Mouse (Mus musculus): Measurements from ENCODE around the gene Mapk11. TPM values are rescaled to one million over a fixed set of nuclear protein-coding genes. Genes with fewer than 3 reads are reported as not detected.

The Mapk11 gene
- polyA plus RNA-seq, 1 experiment from 2014 or later = 13.3 TPM

GRCm38 (mm10) chr15:89179630-89179964, 30.2 kb upstream of the Mapk11 start:
- peak overlapping the region; percentile 63 for H3K4me2 ChIP-seq
- H3K27me3 ChIP-seq (ENCODE audit: insufficient read depth, low read length) = no peaks in the 10 kb centered on the region
- ATAC-seq (ENCODE audit: insufficient read depth) = no peak
- no peaks in the 10 kb centered on the region for H3K9me3 ChIP-seq (ENCODE audit: low read depth, low read length)
- peak overlapping the region; percentile 87 for H3K9ac ChIP-seq
- peak overlapping the region; percentile 90 for H3K27ac ChIP-seq (ENCODE audit: low read depth)
- H3K4me1 ChIP-seq (ENCODE audit: insufficient read depth) = peaks cover 39% of the 10 kb centered on the region
- 2% methylated on average over 6 of the region's 6 CpGs for WGBS
- peak overlapping the region; percentile 79 for H3K4me3 ChIP-seq (ENCODE audit: low read depth, low read length)
- peak; percentile 40 for DNase-seq
- no peaks in the 10 kb centered on the region for H3K36me3 ChIP-seq (ENCODE audit: insufficient read depth)
- no peak for TF ChIP-seq CTCF (IDR thresholded peaks at IDR 0.05; ENCODE audit: low read depth)

DNA sequence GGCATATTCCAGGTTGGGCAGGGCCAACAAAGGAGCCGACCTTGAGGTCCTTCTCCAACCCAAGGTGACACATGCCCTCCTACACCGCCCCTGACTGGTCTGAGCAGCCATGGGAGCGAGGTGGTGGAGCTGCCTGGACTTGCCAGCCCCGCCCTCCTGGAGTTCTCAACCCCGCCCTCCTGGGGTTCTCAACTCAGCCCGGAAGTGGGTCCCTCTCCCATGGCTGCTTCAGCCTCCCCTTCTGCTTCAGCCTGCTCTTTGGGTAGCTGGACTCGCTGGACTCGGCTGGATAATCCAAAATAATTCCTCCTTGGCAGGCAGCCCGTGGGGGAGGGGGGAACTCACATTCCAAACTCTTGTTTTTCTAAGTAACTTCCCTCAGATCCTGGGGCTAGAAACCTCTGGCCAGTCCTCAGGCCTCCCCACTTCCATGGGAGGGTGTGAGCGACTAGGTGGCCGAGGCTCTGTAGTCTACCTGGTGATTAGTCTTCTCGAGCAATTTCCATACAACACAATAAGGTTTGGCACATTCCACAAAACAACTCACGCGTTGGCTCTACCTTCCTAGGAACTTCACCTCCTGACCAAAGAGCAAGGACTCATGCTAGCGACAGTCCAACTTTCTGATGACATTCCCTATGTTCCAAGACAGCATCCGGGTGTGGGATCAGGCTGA, 29.7 kb upstream of the Mapk11 start:
- ATAC-seq (ENCODE audit: insufficient read depth) = peak; percentile 62
- 3% methylated on average over 16 of the region's 16 CpGs for WGBS
- Histone ChIP-seq H3K27me3 (ENCODE audit: insufficient read depth, low read length) (no peaks in the 10 kb centered on the region), H3K4me3 (ENCODE audit: low read depth, low read length) (peak overlapping the region; percentile 79), H3K4me2 (peak overlapping the region; percentile 63), H3K4me1 (ENCODE audit: insufficient read depth) (peaks cover 43% of the 10 kb centered on the region), H3K27ac (ENCODE audit: low read depth) (peak overlapping the region; percentile 90), H3K9ac (peak overlapping the region; percentile 87), H3K9me3 (ENCODE audit: low read depth, low read length) (no peaks in the 10 kb centered on the region), H3K36me3 (ENCODE audit: insufficient read depth) (no peaks in the 10 kb centered on the region)
- no peak for TF ChIP-seq CTCF (IDR thresholded peaks at IDR 0.05; ENCODE audit: low read depth)
- DNase-seq = peak; percentile 92

DNA sequence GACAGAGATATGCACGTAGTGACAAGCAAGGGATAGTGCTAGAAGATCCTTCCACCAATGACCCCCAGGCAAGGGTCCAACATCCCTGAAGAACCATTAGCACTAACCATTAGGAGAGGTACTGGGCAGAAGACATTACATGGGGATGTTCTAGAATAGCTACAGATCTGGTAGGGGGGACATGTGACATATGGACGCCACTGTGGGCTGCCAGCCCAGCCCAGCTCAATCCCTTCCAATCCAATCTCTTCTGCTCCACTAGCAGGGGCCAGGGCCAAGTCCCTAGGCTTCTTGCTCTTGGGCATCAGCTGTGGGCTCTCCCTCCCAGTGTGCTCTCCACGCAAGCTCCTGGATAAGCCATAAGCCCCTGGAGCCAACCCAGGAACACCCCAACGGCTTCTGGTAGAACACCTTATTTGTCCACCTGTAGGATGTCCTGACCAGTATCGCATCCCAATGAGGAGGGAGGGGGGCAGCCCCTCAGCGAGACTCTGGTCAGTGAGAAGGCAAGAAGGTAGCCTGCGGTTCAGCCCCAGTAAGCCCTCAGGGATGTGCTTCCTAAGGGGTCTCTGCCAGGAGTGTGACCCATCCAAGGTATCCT, 28.9 kb upstream of the Mapk11 start:
- peak overlapping the region; percentile 79 for H3K4me3 ChIP-seq (ENCODE audit: low read depth, low read length)
- no peaks in the 10 kb centered on the region for H3K27me3 ChIP-seq (ENCODE audit: insufficient read depth, low read length)
- no peaks in the 10 kb centered on the region for H3K36me3 ChIP-seq (ENCODE audit: insufficient read depth)
- DNase-seq (no peak), ATAC-seq (ENCODE audit: insufficient read depth) (no peak)
- peak overlapping the region; percentile 90 for H3K27ac ChIP-seq (ENCODE audit: low read depth)
- H3K4me1 ChIP-seq (ENCODE audit: insufficient read depth) = peaks cover 47% of the 10 kb centered on the region
- 57% methylated on average over 7 of the region's 7 CpGs for WGBS
- no peaks in the 10 kb centered on the region for H3K9me3 ChIP-seq (ENCODE audit: low read depth, low read length)
- peak overlapping the region; percentile 63 for H3K4me2 ChIP-seq
- peak overlapping the region; percentile 51 for H3K9ac ChIP-seq
- no peak for TF ChIP-seq CTCF (IDR thresholded peaks at IDR 0.05; ENCODE audit: low read depth)

GRCm38 (mm10) chr15:89177576-89178259, 28.3 kb upstream of the Mapk11 start:
- peak overlapping the region; percentile 63 for H3K4me2 ChIP-seq
- H3K4me1 ChIP-seq (ENCODE audit: insufficient read depth) = peaks cover 47% of the 10 kb centered on the region
- H3K4me3 ChIP-seq (ENCODE audit: low read depth, low read length) = peak overlapping the region; percentile 79; the same call in 1 of the 2 replicates
- ATAC-seq (ENCODE audit: insufficient read depth) (no peak), DNase-seq (no peak)
- H3K36me3 ChIP-seq (ENCODE audit: insufficient read depth) = no peaks in the 10 kb centered on the region
- TF ChIP-seq CTCF (IDR thresholded peaks at IDR 0.05; ENCODE audit: low read depth) = no peak
- no peaks in the 10 kb centered on the region for H3K9me3 ChIP-seq (ENCODE audit: low read depth, low read length)
- H3K27ac ChIP-seq (ENCODE audit: low read depth) = peak overlapping the region; percentile 54
- WGBS = 56% methylated on average over 4 of the region's 4 CpGs
- no peaks in the 10 kb centered on the region for H3K27me3 ChIP-seq (ENCODE audit: insufficient read depth, low read length)
- no peak overlapping the region for H3K9ac ChIP-seq

GRCm38 (mm10) chr15:89177121-89177520, 27.7 kb upstream of the Mapk11 start:
- no peak for TF ChIP-seq CTCF (IDR thresholded peaks at IDR 0.05; ENCODE audit: low read depth)
- H3K4me1 ChIP-seq (ENCODE audit: insufficient read depth) = peaks cover 47% of the 10 kb centered on the region
- H3K36me3 ChIP-seq (ENCODE audit: insufficient read depth) = no peaks in the 10 kb centered on the region
- ATAC-seq (ENCODE audit: insufficient read depth) (no peak), DNase-seq (peak; percentile 86)
- 12% methylated on average over 5 of the region's 5 CpGs for WGBS
- H3K27ac ChIP-seq (ENCODE audit: low read depth) = peak overlapping the region; percentile 54
- no peaks in the 10 kb centered on the region for H3K27me3 ChIP-seq (ENCODE audit: insufficient read depth, low read length)
- H3K4me3 ChIP-seq (ENCODE audit: low read depth, low read length) = no peak overlapping the region
- H3K4me2 ChIP-seq = peak overlapping the region; percentile 63
- no peak overlapping the region for H3K9ac ChIP-seq
- H3K9me3 ChIP-seq (ENCODE audit: low read depth, low read length) = no peaks in the 10 kb centered on the region

DNA sequence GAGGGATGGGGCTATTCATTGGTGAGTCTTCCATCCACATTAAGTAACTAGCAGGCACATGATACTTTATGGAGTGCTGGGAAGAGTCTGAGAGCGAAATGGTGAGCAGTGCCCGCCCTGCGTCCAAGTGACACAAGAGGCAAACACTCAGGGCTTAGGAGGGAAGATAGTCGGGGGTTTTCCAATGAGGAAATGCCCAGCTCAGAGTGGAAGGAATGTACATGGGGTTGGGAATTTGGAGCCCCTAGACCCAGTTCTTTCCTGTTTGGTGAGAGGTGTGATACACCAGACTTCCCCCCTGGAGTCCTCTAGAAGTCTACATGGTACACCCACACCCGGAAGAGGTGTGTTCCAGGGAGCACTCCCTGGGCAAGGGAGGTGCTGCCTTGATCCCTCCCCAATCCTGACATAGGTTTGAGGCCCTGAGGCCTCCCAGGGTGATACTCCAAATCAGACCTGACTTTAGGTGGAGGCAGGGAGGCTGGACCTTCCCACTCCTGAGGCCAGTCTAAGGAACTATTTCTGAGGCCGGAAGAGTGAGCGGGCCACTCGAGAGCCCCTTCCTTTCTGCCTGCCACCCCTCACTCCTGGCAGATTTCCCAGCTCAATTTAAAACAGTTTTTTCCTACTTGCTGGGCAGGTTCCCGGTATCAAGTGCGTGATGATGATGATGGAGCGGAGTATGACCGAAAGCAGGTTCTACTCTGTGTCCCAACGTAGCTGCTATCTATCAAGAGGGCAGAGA, 26.2 kb upstream of the Mapk11 start:
- DNase-seq = peak; percentile 54
- H3K4me2 ChIP-seq = peak overlapping the region; percentile 18; the same call in 1 of the 2 replicates
- no peak for ATAC-seq (ENCODE audit: insufficient read depth)
- no peak overlapping the region for H3K9ac ChIP-seq
- no peak for TF ChIP-seq CTCF (IDR thresholded peaks at IDR 0.05; ENCODE audit: low read depth)
- H3K27ac ChIP-seq (ENCODE audit: low read depth) = peak overlapping the region; percentile 9; the same call in 1 of the 2 replicates
- 48% methylated on average over 13 of the region's 13 CpGs for WGBS
- no peak overlapping the region for H3K4me3 ChIP-seq (ENCODE audit: low read depth, low read length)
- no peaks in the 10 kb centered on the region for H3K27me3 ChIP-seq (ENCODE audit: insufficient read depth, low read length)
- H3K4me1 ChIP-seq (ENCODE audit: insufficient read depth) = peaks cover 47% of the 10 kb centered on the region
- no peaks in the 10 kb centered on the region for H3K36me3 ChIP-seq (ENCODE audit: insufficient read depth)
- no peaks in the 10 kb centered on the region for H3K9me3 ChIP-seq (ENCODE audit: low read depth, low read length)

All from lung, embryonic 14.5 days (tissue).